11 mouse cellular contexts compared by ENCODE assay signal in genomic region chr13:97253418-97253981, GRCm38 (mm10). TPM values are rescaled to one million over a fixed set of nuclear protein-coding genes. Genes with fewer than 3 reads are reported as not detected.
DNase-seq lines count a peak whose midpoint lies in the region; ATAC-seq and TF ChIP-seq lines count a peak whose summit lies in the region.
"Had no signal": no experiment of that assay in that cellular context is flagged by ENCODE, and none has a peak within 500 bp of the region (broad histone marks: within the 10 kb centered on the region; RNA-seq: fewer than 3 reads in every experiment).

No protein-coding gene starts in this region.

- no peak overlapping the region for H3K9ac ChIP-seq in heart, postnatal 0 days (replicated peaks; ENCODE audit: low read depth, low read length)
- no peak overlapping the region for H3K9ac ChIP-seq in hindbrain, embryonic 13.5 days
- no peak overlapping the region for H3K9ac ChIP-seq in midbrain, embryonic 15.5 days

- H3K4me3 ChIP-seq in heart, postnatal 0 days (ENCODE audit: low read depth, low read length), result no peak overlapping the region
- H3K4me3 ChIP-seq in hindbrain, embryonic 13.5 days, result no peak overlapping the region
- no peak overlapping the region for H3K4me3 ChIP-seq in midbrain, embryonic 15.5 days

- H3K36me3 ChIP-seq in heart, postnatal 0 days (replicated peaks; ENCODE audit: control insufficient read depth, insufficient read depth, low read length), result peaks cover 14% of the 10 kb centered on the region
- peaks cover 21% of the 10 kb centered on the region for H3K36me3 ChIP-seq in hindbrain, embryonic 13.5 days
- H3K36me3 ChIP-seq in midbrain, embryonic 15.5 days (replicated peaks), result no peaks in the 10 kb centered on the region

- peak; percentile 27 for DNase-seq in heart, postnatal 0 days (ENCODE audit: low spot score)
- DNase-seq in heart, postnatal 4 days, result no peak
- peak; percentile 47 for DNase-seq in cerebellum, adult 8-10 months
- no peak for DNase-seq in thymus, postnatal 10 days (ENCODE audit: low spot score in 2 of 2)
- DNase-seq in right cerebral cortex, postnatal 14 days, result no peak
- DNase-seq in spleen, adult 18-20 months, result no peak
- DNase-seq: gastrocnemius, postnatal 10 days; kidney, postnatal 14 days; lung, adult 18-20 months had no signal

- TF ChIP-seq EP300 in heart, postnatal 0 days (IDR thresholded peaks at IDR 0.05; ENCODE audit: low read depth), result no peak

- no peaks in the 10 kb centered on the region for H3K27me3 ChIP-seq in heart, postnatal 0 days (ENCODE audit: control insufficient read depth, insufficient read depth, low read length)
- H3K27me3 ChIP-seq in hindbrain, embryonic 13.5 days, result no peaks in the 10 kb centered on the region
- no peaks in the 10 kb centered on the region for H3K27me3 ChIP-seq in midbrain, embryonic 15.5 days (replicated peaks)

- WGBS in heart, postnatal 0 days, result 51% methylated on average over 6 of the region's 6 CpGs
- WGBS in hindbrain, embryonic 13.5 days, result 55% methylated on average over 6 of the region's 6 CpGs
- 52% methylated on average over 6 of the region's 6 CpGs for WGBS in midbrain, embryonic 15.5 days

- ATAC-seq in heart, postnatal 0 days (ENCODE audit: insufficient read depth, low read depth), result peak; percentile 59
- peak; percentile 43 for ATAC-seq in hindbrain, embryonic 13.5 days (ENCODE audit: low FRiP score)
- ATAC-seq in midbrain, embryonic 15.5 days (replicated peaks), result no peak; the same call in 1 of the 2 replicates

- peaks cover 6% of the 10 kb centered on the region for H3K4me1 ChIP-seq in heart, postnatal 0 days (ENCODE audit: control insufficient read depth, insufficient read depth)
- H3K4me1 ChIP-seq in hindbrain, embryonic 13.5 days (replicated peaks), result peaks cover 68% of the 10 kb centered on the region
- peaks cover 81% of the 10 kb centered on the region for H3K4me1 ChIP-seq in midbrain, embryonic 15.5 days

- no peak overlapping the region for H3K4me2 ChIP-seq in heart, postnatal 0 days (ENCODE audit: low read depth, low read length)
- H3K4me2 ChIP-seq in hindbrain, embryonic 13.5 days, result no peak overlapping the region
- no peak overlapping the region for H3K4me2 ChIP-seq in midbrain, embryonic 15.5 days

- no peak for TF ChIP-seq CTCF in heart, postnatal 0 days (IDR thresholded peaks at IDR 0.05; ENCODE audit: low read depth)

- H3K27ac ChIP-seq in heart, postnatal 0 days (ENCODE audit: low read depth), result no peak overlapping the region
- H3K27ac ChIP-seq in hindbrain, embryonic 13.5 days, result peak overlapping the region; percentile 59
- H3K27ac ChIP-seq in midbrain, embryonic 15.5 days, result peak overlapping the region; percentile 31

- H3K9me3 ChIP-seq in heart, postnatal 0 days (replicated peaks; ENCODE audit: control insufficient read depth, low read length), result no peaks in the 10 kb centered on the region
- H3K9me3 ChIP-seq in hindbrain, embryonic 13.5 days, result no peaks in the 10 kb centered on the region
- H3K9me3 ChIP-seq in midbrain, embryonic 15.5 days, result no peaks in the 10 kb centered on the region

RNA-seq across cellular contexts. Expression of gene Enc1, which starts 12.6 kb away (rescaled TPM):
- total RNA-seq in heart, postnatal 0 days (2014; rRNA removed; ENCODE audit: low replicate concordance), result 10.2 and 10.9 TPM in 2 replicates
- polyA plus RNA-seq in heart, postnatal 0 days (2015; fragmentation: Nextera tagmentation; extraction: Ambion mirVana), result 1.5 and 1.7 TPM in 2 replicates
- total RNA-seq in heart, postnatal 4 days (2021), result 10 to 100 TPM; 14.1 to 15.3 TPM
- polyA plus RNA-seq in hindbrain, embryonic 13.5 days (2015; fragmentation: Nextera tagmentation; extraction: Ambion mirVana), result 59.2 and 62.1 TPM in 2 replicates
- 76.1 and 81.9 TPM in 2 replicates for polyA plus RNA-seq in midbrain, embryonic 15.5 days (2015; fragmentation: Nextera tagmentation; extraction: Ambion mirVana)

RNA-seq across cellular contexts. Expression of gene Hexb, which starts 55.3 kb away (rescaled TPM):
- 21.9 and 32.0 TPM in 2 replicates for total RNA-seq in heart, postnatal 0 days (2014; rRNA removed; ENCODE audit: low replicate concordance)
- polyA plus RNA-seq in heart, postnatal 0 days (2015; fragmentation: Nextera tagmentation; extraction: Ambion mirVana), result 21.4 and 26.5 TPM in 2 replicates
- total RNA-seq in heart, postnatal 4 days (2021), result 10 to 100 TPM; 20.8 to 23.5 TPM
- polyA plus RNA-seq in hindbrain, embryonic 13.5 days (2015; fragmentation: Nextera tagmentation; extraction: Ambion mirVana), result 37.3 and 40.1 TPM in 2 replicates
- 35.8 and 43.1 TPM in 2 replicates for polyA plus RNA-seq in midbrain, embryonic 15.5 days (2015; fragmentation: Nextera tagmentation; extraction: Ambion mirVana)

Comparison
In these comparisons a context has a peak if more than half of its experiments do, and no peak if none do; other contexts are left out.
1. DNase-seq: peak in heart, postnatal 0 days (single experiment) and cerebellum, adult 8-10 months (single experiment); none in heart, postnatal 4 days (single experiment), thymus, postnatal 10 days (0 of 2), right cerebral cortex, postnatal 14 days (single experiment) and spleen, adult 18-20 months (0 of 2).
2. RNA of gene Enc1, which starts 12.6 kb away (polyA plus RNA-seq): 76.1 to 81.9 TPM in midbrain, embryonic 15.5 days and 59.2 to 62.1 TPM in hindbrain, embryonic 13.5 days; 1.5 to 1.7 TPM in heart, postnatal 0 days; every median in the first group is over 10 times any median in the second.